ENCODE assay signal across 38 mouse cellular contexts in the genomic region with DNA sequence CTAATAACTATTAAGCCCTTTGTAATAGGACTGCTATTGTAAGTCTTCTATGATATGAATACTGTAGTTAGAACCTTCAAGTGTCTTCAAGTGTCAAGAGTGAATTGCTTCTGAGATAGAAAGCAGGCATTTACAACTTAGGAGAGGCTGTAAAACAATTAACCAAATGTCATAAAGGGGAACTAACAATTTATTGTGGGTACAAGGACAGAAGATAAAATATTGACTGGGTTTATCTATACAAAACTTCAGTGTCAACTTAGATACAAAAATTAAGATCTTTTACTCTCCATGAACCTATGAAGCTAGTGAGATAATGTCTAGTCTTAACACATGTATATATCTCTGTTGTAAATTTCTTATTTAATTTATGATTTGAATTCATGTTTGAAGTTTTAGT. TPM values are rescaled to one million over a fixed set of nuclear protein-coding genes. Genes with fewer than 3 reads are reported as not detected.
"Had no signal": no experiment of that assay in that cellular context is flagged by ENCODE, and none has a peak within 500 bp of the region (broad histone marks: within the 10 kb centered on the region; RNA-seq: fewer than 3 reads in every experiment).

No protein-coding gene starts in this region.

- H3K4me3 ChIP-seq: limb, embryonic 10.5 days; limb, embryonic 12.5 days; limb, embryonic 13.5 days; limb, embryonic 15.5 days; liver, embryonic 12.5 days; liver, embryonic 13.5 days; liver, embryonic 15.5 days; lung, embryonic 15.5 days; megakaryocyte, embryonic 14.5 days; midbrain, embryonic 10.5 days; midbrain, embryonic 12.5 days; midbrain, embryonic 13.5 days; midbrain, embryonic 15.5 days; myocyte; neural tube, embryonic 12.5 days had no signal

- H3K27me3 ChIP-seq: limb, embryonic 12.5 days; limb, embryonic 13.5 days; limb, embryonic 15.5 days; liver, embryonic 12.5 days; liver, embryonic 13.5 days; liver, embryonic 15.5 days; lung, embryonic 15.5 days; megakaryocyte, embryonic 14.5 days; midbrain, embryonic 12.5 days; midbrain, embryonic 13.5 days; midbrain, embryonic 15.5 days; neural tube, embryonic 12.5 days had no signal

- H3K27ac ChIP-seq: limb, embryonic 10.5 days; limb, embryonic 12.5 days; limb, embryonic 13.5 days; limb, embryonic 15.5 days; liver, embryonic 12.5 days; liver, embryonic 13.5 days; liver, embryonic 14.5 days; liver, embryonic 15.5 days; lung, embryonic 15.5 days; macrophage; midbrain, embryonic 10.5 days; midbrain, embryonic 12.5 days; midbrain, embryonic 13.5 days; midbrain, embryonic 15.5 days; neural tube, embryonic 12.5 days had no signal

- H3K9ac ChIP-seq: limb, embryonic 12.5 days; limb, embryonic 13.5 days; limb, embryonic 15.5 days; liver, embryonic 12.5 days; liver, embryonic 13.5 days; liver, embryonic 14.5 days; liver, embryonic 15.5 days; liver, postnatal 0 days; lung, embryonic 14.5 days; lung, embryonic 15.5 days; midbrain, embryonic 12.5 days; midbrain, embryonic 13.5 days; midbrain, embryonic 15.5 days; neural tube, embryonic 12.5 days had no signal

- H3K4me1 ChIP-seq: limb, embryonic 10.5 days; limb, embryonic 12.5 days; limb, embryonic 13.5 days; limb, embryonic 15.5 days; liver, embryonic 12.5 days; liver, embryonic 13.5 days; liver, embryonic 15.5 days; lung, embryonic 15.5 days; megakaryocyte, embryonic 14.5 days; midbrain, embryonic 10.5 days; midbrain, embryonic 12.5 days; midbrain, embryonic 13.5 days; midbrain, embryonic 15.5 days; neural tube, embryonic 12.5 days had no signal

- DNase-seq: left cerebral cortex, postnatal 4 days; liver; liver, embryonic 13.5 days; liver, postnatal 0 days; lung, adult 18-20 months; lung, adult 2 months; lung, embryonic 14.5 days; lung, postnatal 10 days; lung, postnatal 14 days; lung, postnatal 36 days; lung, postnatal 4 days; midbrain, embryonic 14.5 days had no signal

- H3K9me3 ChIP-seq: limb, embryonic 10.5 days; limb, embryonic 12.5 days; limb, embryonic 13.5 days; limb, embryonic 15.5 days; liver, embryonic 12.5 days; liver, embryonic 13.5 days; liver, embryonic 15.5 days; lung, embryonic 15.5 days; megakaryocyte, embryonic 14.5 days; midbrain, embryonic 10.5 days; midbrain, embryonic 12.5 days; midbrain, embryonic 13.5 days; midbrain, embryonic 15.5 days; neural tube, embryonic 12.5 days had no signal

RNA-seq across cellular contexts. Expression of a gene that starts 36.0 kb away (rescaled TPM):
- total RNA-seq: left cerebral cortex, postnatal 14 days; left cerebral cortex, postnatal 36 days; liver, adult 2 months; megakaryocyte progenitor cell, adult 5-6 weeks; megakaryocyte, adult 5-6 weeks; megakaryocyte-erythroid progenitor cell, adult 5-6 weeks; midbrain, postnatal 0 days; monocyte, adult 5-6 weeks had no signal
- polyA plus RNA-seq: liver, adult 2 months; liver, embryonic 12.5 days; liver, embryonic 13.5 days; liver, embryonic 15.5 days; liver, embryonic 16.5 days; lung, adult 2 months; lung, embryonic 16.5 days; macrophage; myocyte had no signal
